Mouse (Mus musculus) embryonic fibroblast, embryonic 13.5 days (primary cell): ENCODE results near the gene Hecw1.

Experiments used
- CTCF ChIP-seq: IDR thresholded peaks from 2 replicates; pipeline ENCODE4 v1.5.1; 2011; ENCODE audit warnings: mild to moderate bottlenecking, control low read depth, low read length, moderate library complexity, borderline replicate concordance; ENCODE audit not compliant: insufficient read depth
- POLR2A ChIP-seq: IDR thresholded peaks from 2 replicates; pipeline ENCODE4 v1.6.1; 2011; ENCODE audit warnings: low read depth, mild to moderate bottlenecking, control low read depth, low read length, moderate library complexity

GRCm38 (mm10) chr13:14515106-14515505 is 7.9 kb downstream of the Hecw1 start:
- TF ChIP-seq CTCF (no peak), POLR2A (no peak)
